Mouse (Mus musculus): ENCODE measurements around the gene Rpusd3.
A peak's percentile ranks its signal among the peaks of the same experiment; 100 is the strongest.

The Rpusd3 gene

DNA sequence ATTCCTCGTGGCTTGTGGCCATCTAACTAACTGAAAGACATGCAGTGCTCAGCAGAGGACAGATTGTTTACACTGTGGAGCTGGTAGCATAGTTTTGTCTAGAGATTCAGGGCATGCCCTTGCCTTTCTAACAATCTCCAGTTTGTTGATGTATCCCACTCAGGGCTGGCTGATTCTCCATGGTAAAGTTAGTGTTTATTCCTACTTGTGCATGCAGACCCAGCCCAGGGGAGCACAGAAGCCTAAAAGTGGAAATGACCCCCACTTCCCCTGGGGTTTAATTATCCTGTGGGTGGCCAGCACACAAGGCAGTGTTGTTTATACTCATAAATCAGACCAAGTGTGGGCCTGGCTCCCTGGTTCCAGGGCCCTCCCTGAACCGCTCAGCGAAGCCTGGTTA, 33.1 kb downstream of the Rpusd3 start:
- no peak for DNase-seq (ENCODE audit: low spot score in 2 of 2)

DNA sequence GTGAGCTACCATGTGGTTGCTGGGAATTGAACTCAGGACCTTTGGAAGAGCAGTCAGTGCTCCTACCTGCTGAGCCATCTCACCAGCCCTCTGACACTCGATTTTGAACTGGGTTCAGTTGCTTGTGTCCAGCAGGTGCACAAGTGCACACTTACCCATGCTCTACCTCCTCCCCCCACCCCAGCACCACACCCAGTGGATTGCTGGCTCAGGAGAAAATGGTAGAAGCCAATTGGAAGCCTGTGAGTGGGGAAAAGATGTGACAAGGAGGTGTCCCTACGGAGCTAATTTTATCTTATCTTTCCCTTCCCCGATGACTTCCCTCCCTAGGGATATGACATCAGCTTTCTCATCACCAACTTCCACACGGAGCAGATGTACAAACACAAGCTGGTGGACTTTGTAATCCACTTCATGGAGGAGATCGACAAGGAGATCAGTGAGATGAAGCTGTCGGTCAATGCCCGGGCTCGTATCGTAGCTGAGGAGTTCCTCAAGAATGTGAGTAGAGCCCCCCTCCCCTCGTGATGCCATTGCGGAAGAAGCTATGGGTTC, 33.9 kb downstream of the Rpusd3 start:
- no peak for DNase-seq (ENCODE audit: low spot score in 2 of 2)

DNA sequence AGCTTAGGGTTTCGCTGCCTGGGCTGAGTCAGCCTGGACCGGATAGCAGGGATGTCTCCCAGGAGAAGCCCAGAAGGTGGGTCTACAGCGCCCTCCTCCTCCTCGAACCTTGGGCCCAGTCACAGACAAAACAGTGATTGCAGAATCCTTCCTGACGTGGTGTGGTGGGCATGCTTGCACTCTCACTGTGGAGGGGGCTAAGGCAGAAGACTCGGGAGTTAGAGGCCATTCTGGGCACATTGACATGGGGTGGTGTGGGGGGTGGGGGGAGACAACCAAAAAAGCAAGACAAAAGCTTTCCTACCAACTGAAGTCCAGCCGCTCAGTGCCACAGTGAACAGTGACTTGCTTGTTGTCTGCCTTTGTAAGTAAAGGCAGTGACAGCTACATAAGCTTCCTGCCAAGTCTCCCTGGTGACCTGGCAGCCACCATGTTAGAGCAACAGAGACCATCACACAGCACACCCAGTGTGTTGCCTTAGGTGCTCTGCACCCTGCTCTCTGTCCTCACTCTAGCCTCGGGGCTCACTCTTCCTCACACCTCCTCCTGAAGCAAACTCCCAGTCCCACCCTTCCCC, 34.7 kb downstream of the Rpusd3 start:
- DNase-seq (ENCODE audit: low spot score in 2 of 2): no peak

DNA sequence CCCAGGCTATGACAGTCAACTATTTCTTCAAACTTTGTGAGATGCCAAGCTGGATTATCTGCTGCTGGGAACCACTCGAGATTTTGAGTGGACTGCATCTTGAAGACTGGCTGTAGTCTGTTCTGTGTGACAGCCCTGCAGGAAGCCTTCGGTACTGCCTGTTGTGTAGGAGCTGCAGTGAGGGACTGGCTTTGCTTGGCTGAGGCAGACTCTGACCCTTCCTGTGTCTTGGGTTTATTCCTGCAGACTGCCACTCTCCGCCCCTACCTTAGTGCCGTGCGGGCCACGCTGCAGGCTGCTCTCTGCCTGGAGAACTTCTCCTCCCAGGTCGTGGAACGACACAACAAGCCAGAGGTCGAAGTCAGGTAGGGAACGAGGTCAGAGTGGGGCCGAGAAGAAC, 38.7 kb downstream of the Rpusd3 start:
- no peak for DNase-seq (ENCODE audit: low spot score in 2 of 2)

DNA sequence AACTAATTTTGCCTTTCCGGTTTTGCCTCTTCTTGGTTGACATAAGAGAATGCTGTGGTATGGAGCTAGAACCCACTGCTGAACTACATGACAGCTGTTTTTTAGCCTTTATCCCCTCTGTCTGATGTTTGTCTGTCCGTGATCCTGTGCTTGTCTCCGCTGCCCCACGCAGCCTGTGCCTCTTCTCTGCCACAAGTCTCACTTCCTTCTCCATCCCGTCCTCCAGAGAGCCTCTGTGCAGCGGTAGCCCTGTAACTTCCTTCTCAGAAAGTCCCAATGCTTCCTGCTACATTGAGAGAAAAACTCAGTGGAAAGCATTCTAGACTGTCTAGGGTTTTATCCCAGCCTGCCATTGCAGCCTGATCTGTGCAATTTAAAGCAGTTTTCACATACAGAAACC, 39.9 kb downstream of the Rpusd3 start:
- no peak for DNase-seq (ENCODE audit: low spot score in 2 of 2)

DNA sequence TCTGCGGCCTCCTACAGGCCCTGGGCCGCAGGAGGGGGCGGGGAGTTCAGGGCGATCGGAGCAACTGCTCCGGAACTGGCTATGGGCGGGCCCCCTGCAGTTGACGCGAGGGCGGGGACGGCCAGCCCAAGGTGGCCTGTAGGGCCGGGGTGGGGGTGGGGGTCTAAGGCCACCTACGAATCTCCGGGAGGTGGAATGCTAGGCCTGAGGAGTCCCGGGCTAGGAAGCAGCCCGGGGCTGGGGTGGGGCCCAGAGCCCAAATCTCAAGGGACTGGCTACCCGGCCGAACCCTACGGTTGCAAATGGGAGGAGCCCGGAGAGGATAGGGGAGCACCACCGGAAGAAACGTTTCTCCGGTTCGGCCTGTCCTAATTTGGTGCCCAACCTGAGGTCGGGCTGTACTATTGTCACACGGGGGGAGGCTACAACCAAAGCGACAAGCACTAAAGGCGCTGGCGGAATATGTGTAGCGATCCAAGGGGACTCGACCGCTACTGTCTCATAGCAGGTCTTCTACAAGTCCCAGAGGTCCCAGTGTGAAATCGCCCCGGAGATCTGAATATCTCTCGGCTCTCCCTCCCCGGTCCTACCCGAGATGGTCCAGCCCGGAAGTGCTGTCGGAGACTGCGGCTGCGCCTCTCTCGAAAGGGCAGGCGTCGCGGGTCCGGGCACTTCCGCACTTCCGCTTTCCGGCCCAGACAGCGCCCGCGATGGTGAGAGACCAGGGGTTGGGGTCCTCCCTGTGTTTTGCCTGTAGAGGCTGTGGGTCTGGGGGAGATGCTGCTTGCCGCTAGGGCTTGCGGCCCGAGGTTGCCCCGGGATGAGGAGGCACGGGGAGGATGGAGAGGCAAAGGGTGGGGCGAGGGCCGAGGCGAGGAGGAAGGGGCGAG, 41.4 kb downstream of the Rpusd3 start, which contains the start of the genes Tada3 and Arpc4:
Gene Tada3 (minus strand): TSS at position 388 of the 890 bp plus-strand sequence.
Gene Arpc4 (plus strand): TSS at position 620 of the 890 bp plus-strand sequence.
- peak; percentile 87 to 89 for DNase-seq (ENCODE audit: low spot score in 2 of 2)

DNA sequence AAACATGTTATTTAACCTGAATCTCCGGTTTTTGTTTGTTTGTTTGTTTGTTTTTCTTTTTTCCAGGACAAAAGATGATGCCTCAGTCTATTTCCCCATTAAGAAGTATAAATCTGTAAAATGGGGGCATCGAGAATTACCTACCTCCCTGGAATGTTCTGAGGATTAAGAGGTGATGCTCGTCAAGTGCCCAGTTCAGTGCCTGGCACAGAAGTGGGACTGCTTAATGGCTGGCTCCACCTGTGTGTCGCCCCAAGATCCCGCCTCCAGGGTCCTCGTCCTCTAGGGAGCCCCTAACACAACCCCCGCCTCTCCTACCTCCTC, 42.0 kb downstream of the Rpusd3 start:
- DNase-seq (ENCODE audit: low spot score in 2 of 2): no peak

DNA sequence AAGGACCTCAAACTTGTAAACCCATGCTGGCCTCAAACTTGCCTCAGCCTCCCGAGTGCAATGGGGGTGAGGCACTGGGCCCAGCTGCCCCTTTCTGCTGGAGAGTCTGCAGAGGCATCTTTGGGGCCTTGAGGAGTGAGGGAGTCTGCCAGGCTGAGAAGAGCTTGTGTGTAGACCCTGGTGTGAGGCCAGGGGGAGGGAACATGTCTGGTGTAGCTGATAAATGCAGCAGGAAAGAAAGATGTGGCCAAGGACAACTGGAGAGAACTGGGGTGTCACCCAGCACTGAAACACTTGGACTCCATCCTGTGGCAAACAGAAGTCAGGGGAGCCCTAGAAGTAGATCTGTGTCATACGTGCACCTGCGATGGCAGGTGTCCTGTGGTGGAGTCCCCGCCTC, 45.6 kb downstream of the Rpusd3 start:
- DNase-seq (ENCODE audit: low spot score in 2 of 2): no peak

DNA sequence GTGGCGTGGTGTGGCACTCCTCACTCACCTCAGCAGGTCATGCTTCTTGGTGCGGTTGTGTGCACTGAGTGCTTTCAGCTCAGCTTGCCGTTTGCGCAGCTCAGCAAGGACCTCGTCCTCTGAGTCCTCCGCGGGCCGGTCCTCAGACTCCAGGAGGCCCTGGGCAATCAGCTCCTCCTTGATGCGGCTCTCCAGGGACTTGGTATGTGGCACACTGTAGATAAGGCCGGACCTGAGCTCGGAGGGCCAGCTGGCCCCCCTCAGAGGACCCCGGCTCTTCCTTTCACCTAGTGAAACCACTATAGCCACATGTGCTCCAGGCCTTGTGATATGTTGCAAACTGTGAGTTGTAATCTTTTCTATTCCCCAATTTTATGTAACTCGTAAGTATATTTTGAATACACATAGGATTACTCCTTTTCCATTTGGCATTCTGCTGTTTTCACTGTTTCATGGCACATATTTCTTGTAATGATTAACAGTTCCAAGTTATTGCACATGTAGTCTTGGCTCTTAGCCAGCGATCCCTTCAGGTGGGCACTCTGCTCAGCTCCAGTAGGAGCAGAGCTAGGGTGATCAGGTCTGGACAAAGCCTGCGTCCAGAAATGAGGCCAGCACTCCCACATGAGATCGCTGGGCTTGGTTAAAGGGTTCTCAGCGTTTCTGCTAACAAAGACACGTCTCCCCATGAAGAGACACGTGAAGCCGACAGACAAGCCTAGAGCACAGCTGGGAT, 48.8 kb downstream of the Rpusd3 start:
- no peak for DNase-seq (ENCODE audit: low spot score in 2 of 2)

DNA sequence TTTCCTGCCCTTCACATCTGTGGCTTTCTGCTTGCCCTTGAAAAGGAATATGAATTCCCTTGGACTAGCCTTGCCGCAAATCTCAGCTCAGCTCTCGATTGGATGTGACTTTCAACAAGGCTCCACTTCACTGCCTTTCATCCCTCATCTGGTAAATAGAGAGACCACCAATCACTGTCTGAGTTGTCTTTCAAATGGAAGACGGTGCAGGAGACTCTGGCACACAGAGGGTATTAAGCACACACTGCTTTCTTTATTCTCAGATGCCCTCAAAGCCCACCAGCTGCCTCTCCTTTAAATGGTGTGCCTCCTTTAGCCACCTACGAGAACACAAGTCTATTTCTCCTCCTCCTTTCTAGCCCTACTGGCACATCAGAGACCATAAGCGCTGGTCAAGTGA, 50.6 kb downstream of the Rpusd3 start:
- no peak for DNase-seq (ENCODE audit: low spot score in 2 of 2)

DNA sequence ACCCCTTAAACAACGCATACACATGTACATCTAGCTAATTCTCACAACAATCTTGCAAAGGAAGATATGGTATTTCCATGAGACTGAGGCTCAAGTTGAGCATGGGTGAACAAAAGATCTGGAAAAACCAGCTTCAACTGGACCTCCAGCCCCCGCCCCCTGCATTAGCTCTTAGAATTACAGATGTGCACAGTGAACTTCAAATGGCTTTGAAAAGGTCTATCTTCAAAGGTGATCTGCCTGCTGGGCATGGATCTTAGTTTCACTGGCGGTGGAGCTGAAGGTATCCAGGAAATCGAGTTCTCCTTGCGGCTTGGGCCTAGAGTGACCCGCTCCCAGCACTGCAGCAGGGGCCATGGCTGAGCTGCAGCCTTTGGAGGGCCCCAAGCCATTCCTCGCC, 51.0 kb downstream of the Rpusd3 start:
- no peak for DNase-seq (ENCODE audit: low spot score in 2 of 2)

DNA sequence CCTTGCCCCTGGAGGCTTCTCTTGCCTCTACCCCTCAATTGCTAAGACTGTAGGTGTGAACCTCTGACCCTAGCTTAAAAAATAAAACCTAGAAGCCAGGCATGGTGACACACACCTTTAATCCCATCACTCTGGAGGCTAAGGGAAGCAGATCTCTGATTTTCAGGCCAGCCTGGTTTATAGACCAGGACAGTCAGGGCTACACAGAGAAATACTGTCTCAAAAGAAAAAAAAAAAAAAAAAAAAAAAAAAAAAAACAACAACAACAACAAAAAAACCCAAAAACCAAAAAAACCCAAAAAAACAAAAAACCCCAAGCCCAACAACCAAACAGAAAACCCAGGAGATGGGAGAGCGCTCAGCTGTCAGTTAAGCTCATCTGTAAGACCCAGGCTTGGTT, 51.6 kb downstream of the Rpusd3 start:
- DNase-seq (ENCODE audit: low spot score in 2 of 2): no peak

DNA sequence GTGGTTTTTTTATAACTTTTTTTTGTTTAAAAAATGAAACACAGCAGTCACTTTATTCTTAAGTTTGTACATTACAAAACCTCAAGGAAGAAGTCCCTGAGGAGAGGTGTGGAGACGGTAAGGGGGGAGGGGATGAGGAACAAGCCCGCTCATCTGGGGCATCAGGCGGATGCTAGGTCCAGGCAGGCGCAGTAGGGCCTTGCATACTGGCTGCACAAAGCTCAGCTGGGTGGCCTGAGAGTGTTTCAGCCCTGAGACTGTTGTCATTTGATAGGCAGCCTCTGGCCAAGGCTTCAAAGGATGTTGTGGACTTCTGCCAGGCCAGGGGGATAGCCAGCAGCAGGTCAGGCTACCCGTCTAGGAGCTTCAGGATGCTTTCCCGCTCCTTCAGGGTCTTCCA, 52.5 kb downstream of the Rpusd3 start:
- DNase-seq (ENCODE audit: low spot score in 2 of 2): no peak
